Comparison of ENCODE assay signal across 8 mouse cellular contexts in the genomic region with DNA sequence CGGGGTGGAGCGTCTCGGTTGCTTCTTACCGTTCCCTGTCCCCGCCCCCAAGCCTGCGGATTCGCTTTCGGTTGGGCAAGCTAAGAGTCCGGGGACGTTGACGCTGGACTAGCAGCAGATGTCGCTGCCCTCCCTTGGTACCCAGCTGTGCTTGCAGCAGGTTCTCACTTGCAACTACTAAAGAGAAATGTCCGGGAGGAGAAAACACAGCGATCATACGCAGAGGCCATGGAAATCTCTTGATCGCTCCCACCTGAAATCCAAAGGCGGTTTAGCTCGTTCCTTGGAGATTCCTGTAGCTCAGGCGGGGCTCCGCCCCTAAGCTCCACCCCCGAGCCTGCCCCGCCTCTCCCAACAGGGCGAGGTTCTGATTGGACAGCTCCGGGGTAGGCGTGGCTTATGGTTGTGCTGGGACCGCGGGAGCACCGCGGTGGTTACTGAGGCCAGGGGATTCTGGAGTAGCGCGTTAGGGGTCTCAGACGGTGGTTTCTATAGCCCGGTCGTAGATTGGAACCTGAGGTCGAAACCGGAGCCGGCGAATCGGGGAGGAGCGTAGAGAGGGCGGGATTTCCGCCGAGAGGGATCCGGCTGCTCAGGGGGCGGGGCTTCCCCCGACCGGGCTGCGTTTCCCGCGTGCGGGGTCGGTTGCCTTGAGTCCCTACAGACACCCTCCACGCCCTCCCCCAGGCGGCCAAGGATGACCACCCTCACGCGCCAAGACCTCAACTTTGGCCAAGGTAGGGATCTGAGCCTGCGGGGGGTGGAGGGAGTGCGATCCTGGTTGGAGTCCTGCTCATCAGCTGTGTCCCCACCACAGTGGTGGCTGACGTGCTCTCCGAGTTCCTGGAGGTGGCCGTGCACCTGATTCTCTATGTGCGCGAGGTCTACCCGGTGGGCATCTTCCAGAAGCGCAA. TPM values are rescaled to one million over a fixed set of nuclear protein-coding genes. Genes with fewer than 3 reads are reported as not detected.
DNase-seq lines count a peak whose midpoint lies in the region; ATAC-seq and TF ChIP-seq lines count a peak whose summit lies in the region.

No protein-coding gene starts in this region.

- peak overlapping the region; percentile 51 for H3K9ac ChIP-seq in embryonic facial prominence, embryonic 15.5 days
- H3K9ac ChIP-seq in kidney, embryonic 14.5 days (ENCODE audit: low read depth, low read length): peak overlapping the region; percentile 70
- peak overlapping the region; percentile 55 for H3K9ac ChIP-seq in limb, embryonic 15.5 days

- TF ChIP-seq CTCF in bone marrow, adult 2 months (IDR thresholded peaks at IDR 0.05; ENCODE audit: control insufficient read depth, insufficient read depth, low read length): peak; percentile 77

- peak overlapping the region; percentile 90 for H3K4me3 ChIP-seq in bone marrow, adult 2 months (replicated peaks; ENCODE audit: control insufficient read depth, low read depth, low read length)
- H3K4me3 ChIP-seq in embryonic facial prominence, embryonic 15.5 days (replicated peaks): peak overlapping the region; percentile 78
- peak overlapping the region; percentile 76 for H3K4me3 ChIP-seq in kidney, embryonic 14.5 days (ENCODE audit: low read length)
- peak overlapping the region; percentile 77 for H3K4me3 ChIP-seq in limb, embryonic 15.5 days

- under 1% methylated on average over 65 of the region's 65 CpGs for WGBS in bone marrow, adult 2 months
- under 1% methylated on average over 65 of the region's 65 CpGs for WGBS in embryonic facial prominence, embryonic 15.5 days
- WGBS in kidney, embryonic 14.5 days: under 1% methylated on average over 64 of the region's 65 CpGs
- under 1% methylated on average over 65 of the region's 65 CpGs for WGBS in limb, embryonic 15.5 days

- peak; percentile 65; the same call in 1 of the 2 replicates for TF ChIP-seq POLR2A in bone marrow, adult 2 months (IDR thresholded peaks at IDR 0.05; ENCODE audit: borderline replicate concordance, control insufficient read depth, low read depth, low read length)

- peaks cover 2% of the 10 kb centered on the region; the same call in 1 of the 2 replicates for H3K36me3 ChIP-seq in embryonic facial prominence, embryonic 15.5 days
- H3K36me3 ChIP-seq in kidney, embryonic 14.5 days (ENCODE audit: control insufficient read depth, insufficient read depth, low read length): peaks cover 5% of the 10 kb centered on the region; the same call in 1 of the 2 replicates
- H3K36me3 ChIP-seq in limb, embryonic 15.5 days: peaks cover 6% of the 10 kb centered on the region

- peak; percentile 97 for DNase-seq in 416B (ENCODE audit: low read depth)
- peak; percentile 94 to 96 for DNase-seq in heart, adult 9 months (ENCODE audit: low spot score in 2 of 2)
- peak; percentile 84 to 94 for DNase-seq in monocyte, adult 2 months (ENCODE audit: low read depth in 1 of 2, low spot score in 2 of 2)
- DNase-seq in spleen, postnatal 36 days (ENCODE audit: low spot score in 2 of 2): peak; percentile 93 to 95

- peak; percentile 91 for ATAC-seq in embryonic facial prominence, embryonic 15.5 days (ENCODE audit: insufficient number of reproducible peaks, low FRiP score, low TSS enrichment, low read depth)
- ATAC-seq in kidney, embryonic 14.5 days (ENCODE audit: low FRiP score, low TSS enrichment): peak; percentile 95
- peak; percentile 92 for ATAC-seq in limb, embryonic 15.5 days (ENCODE audit: insufficient number of reproducible peaks, low FRiP score, low TSS enrichment, low read depth)

- no peaks in the 10 kb centered on the region for H3K9me3 ChIP-seq in embryonic facial prominence, embryonic 15.5 days (replicated peaks)
- H3K9me3 ChIP-seq in kidney, embryonic 14.5 days (ENCODE audit: control insufficient read depth, low read length): no peaks in the 10 kb centered on the region
- no peaks in the 10 kb centered on the region for H3K9me3 ChIP-seq in limb, embryonic 15.5 days

- H3K27me3 ChIP-seq in embryonic facial prominence, embryonic 15.5 days: no peaks in the 10 kb centered on the region
- H3K27me3 ChIP-seq in kidney, embryonic 14.5 days (ENCODE audit: control insufficient read depth, insufficient read depth, low read length): no peaks in the 10 kb centered on the region; the same call in 1 of the 2 replicates
- H3K27me3 ChIP-seq in limb, embryonic 15.5 days: peaks cover 7% of the 10 kb centered on the region; the same call in 1 of the 2 replicates

- H3K27ac ChIP-seq in bone marrow, adult 2 months (ENCODE audit: control insufficient read depth, insufficient read depth, low read depth, low read length, poor library complexity): peak overlapping the region; percentile 85
- H3K27ac ChIP-seq in embryonic facial prominence, embryonic 15.5 days (replicated peaks): peak overlapping the region; percentile 91
- H3K27ac ChIP-seq in kidney, embryonic 14.5 days (ENCODE audit: low read depth, low read length): peak overlapping the region; percentile 94
- H3K27ac ChIP-seq in limb, embryonic 15.5 days: peak overlapping the region; percentile 93

- H3K4me1 ChIP-seq in bone marrow, adult 2 months (ENCODE audit: control insufficient read depth, insufficient read depth, low read length): no peaks in the 10 kb centered on the region
- H3K4me1 ChIP-seq in embryonic facial prominence, embryonic 15.5 days: peaks cover 6% of the 10 kb centered on the region; the same call in 1 of the 2 replicates
- H3K4me1 ChIP-seq in kidney, embryonic 14.5 days (ENCODE audit: control insufficient read depth, insufficient read depth, low read length): 0 out of 2 replicates have a peak, but pooled peaks cover 9% of the 10 kb centered on the region
- H3K4me1 ChIP-seq in limb, embryonic 15.5 days: peaks cover 12% of the 10 kb centered on the region; the same call in 1 of the 2 replicates

- H3K4me2 ChIP-seq in embryonic facial prominence, embryonic 15.5 days (replicated peaks): peak overlapping the region; percentile 88
- peak overlapping the region; percentile 92 for H3K4me2 ChIP-seq in kidney, embryonic 14.5 days (replicated peaks; ENCODE audit: low read depth, low read length)
- H3K4me2 ChIP-seq in limb, embryonic 15.5 days: peak overlapping the region; percentile 90

RNA-seq across cellular contexts. Expression of a gene that starts 9.9 kb away (rescaled TPM):
- 1.7 and 5.6 TPM in 2 replicates for polyA plus RNA-seq in bone marrow, adult 2 months (2011; ENCODE audit: insufficient read depth, insufficient read length, low replicate concordance, missing spikeins)
- polyA plus RNA-seq in embryonic facial prominence, embryonic 15.5 days (2015; fragmentation: Nextera tagmentation; extraction: Ambion mirVana): 0.63 and 0.79 TPM in 2 replicates
- polyA plus RNA-seq in kidney, embryonic 14.5 days (2014; fragmentation: Nextera tagmentation; extraction: Ambion mirVana): 0.43 and 0.80 TPM in 2 replicates
- polyA plus RNA-seq in limb, embryonic 15.5 days (2015; fragmentation: Nextera tagmentation; extraction: Ambion mirVana): 0.22 and 0.29 TPM in 2 replicates

RNA-seq across cellular contexts. Expression of a gene that starts 10.2 kb away (rescaled TPM):
- polyA plus RNA-seq in bone marrow, adult 2 months (2011; ENCODE audit: insufficient read depth, insufficient read length, low replicate concordance, missing spikeins): 7.4 and 13.9 TPM in 2 replicates
- polyA plus RNA-seq in embryonic facial prominence, embryonic 15.5 days (2015; fragmentation: Nextera tagmentation; extraction: Ambion mirVana): 52.7 and 53.1 TPM in 2 replicates
- polyA plus RNA-seq in kidney, embryonic 14.5 days (2014; fragmentation: Nextera tagmentation; extraction: Ambion mirVana): 81.1 and 99.0 TPM in 2 replicates
- 47.7 and 48.4 TPM in 2 replicates for polyA plus RNA-seq in limb, embryonic 15.5 days (2015; fragmentation: Nextera tagmentation; extraction: Ambion mirVana)

RNA-seq across cellular contexts. Expression of a gene that starts 11.6 kb away (rescaled TPM):
- polyA plus RNA-seq in bone marrow, adult 2 months (2011; ENCODE audit: insufficient read depth, insufficient read length, low replicate concordance, missing spikeins): 3.4 and 11.2 TPM in 2 replicates
- 20.5 and 22.8 TPM in 2 replicates for polyA plus RNA-seq in embryonic facial prominence, embryonic 15.5 days (2015; fragmentation: Nextera tagmentation; extraction: Ambion mirVana)
- polyA plus RNA-seq in kidney, embryonic 14.5 days (2014; fragmentation: Nextera tagmentation; extraction: Ambion mirVana): 16.7 and 19.2 TPM in 2 replicates
- polyA plus RNA-seq in limb, embryonic 15.5 days (2015; fragmentation: Nextera tagmentation; extraction: Ambion mirVana): 18.0 and 20.8 TPM in 2 replicates

RNA-seq across cellular contexts. Expression of a gene that starts 19.9 kb away (rescaled TPM):
- polyA plus RNA-seq in bone marrow, adult 2 months (2011; ENCODE audit: insufficient read depth, insufficient read length, low replicate concordance, missing spikeins): 1.7 TPM in 1 of 2 replicates, not detected in the other
- polyA plus RNA-seq in embryonic facial prominence, embryonic 15.5 days (2015; fragmentation: Nextera tagmentation; extraction: Ambion mirVana): 7.8 and 9.2 TPM in 2 replicates
- polyA plus RNA-seq in kidney, embryonic 14.5 days (2014; fragmentation: Nextera tagmentation; extraction: Ambion mirVana): 10.8 and 13.2 TPM in 2 replicates
- 5.2 and 6.5 TPM in 2 replicates for polyA plus RNA-seq in limb, embryonic 15.5 days (2015; fragmentation: Nextera tagmentation; extraction: Ambion mirVana)

RNA-seq across cellular contexts. Expression of a gene that starts 20.1 kb away (rescaled TPM):
- polyA plus RNA-seq in bone marrow, adult 2 months (2011; ENCODE audit: insufficient read depth, insufficient read length, low replicate concordance, missing spikeins): not detected in 2 replicates
- polyA plus RNA-seq in embryonic facial prominence, embryonic 15.5 days (2015; fragmentation: Nextera tagmentation; extraction: Ambion mirVana): 3.7 and 4.2 TPM in 2 replicates
- 1.5 and 1.9 TPM in 2 replicates for polyA plus RNA-seq in kidney, embryonic 14.5 days (2014; fragmentation: Nextera tagmentation; extraction: Ambion mirVana)
- 4.2 and 4.5 TPM in 2 replicates for polyA plus RNA-seq in limb, embryonic 15.5 days (2015; fragmentation: Nextera tagmentation; extraction: Ambion mirVana)

Comparison
In these comparisons a context has a peak if more than half of its experiments do, and no peak if none do; other contexts are left out.
1. Peak in every context shown above with its lines: DNase-seq, ATAC-seq, H3K4me3 ChIP-seq and H3K27ac ChIP-seq.